Mouse (Mus musculus): Measurements from ENCODE around the gene Ncam2.

DNA sequence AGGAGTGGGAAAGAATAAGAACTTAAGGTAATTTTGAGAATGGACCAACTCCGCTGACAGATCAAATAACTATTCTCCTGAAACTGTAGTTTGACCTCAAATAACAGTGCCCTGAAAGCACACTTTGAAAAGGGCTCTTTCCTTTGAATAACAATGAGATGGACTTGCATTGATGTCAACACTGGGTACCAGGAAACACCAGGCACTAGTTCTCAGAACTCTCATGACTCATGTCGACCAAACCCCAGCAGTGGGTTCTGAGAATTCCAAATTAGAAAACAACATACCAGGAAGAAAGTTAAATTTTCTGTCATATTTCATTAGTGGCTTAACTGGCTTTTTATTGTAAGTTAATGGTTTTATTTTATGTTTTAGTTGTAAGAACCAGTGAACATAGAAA lies 165.4 kb downstream of the Ncam2 start:
- TF ChIP-seq EP300 (IDR thresholded peaks at IDR 0.05) (no peak), CTCF (IDR thresholded peaks at IDR 0.05) (no peak)
